Mouse (Mus musculus) E14TG2a.4 (cell line): ENCODE data around the gene Mthfr.

Experiments used
- CTCF ChIP-seq: conservative IDR thresholded peaks from 2 replicates; pipeline ENCODE4 v1.5.1; 2014; ENCODE audit warnings: low read length
- NANOG ChIP-seq: IDR thresholded peaks from 2 replicates; pipeline ENCODE4 v1.6.1; 2014; ENCODE audit warnings: borderline replicate concordance, low read length, mixed read lengths
- POU5F1 ChIP-seq: IDR thresholded peaks from 2 replicates; pipeline ENCODE4 v1.6.1; 2014; ENCODE audit warnings: low read length, borderline replicate concordance

DNA sequence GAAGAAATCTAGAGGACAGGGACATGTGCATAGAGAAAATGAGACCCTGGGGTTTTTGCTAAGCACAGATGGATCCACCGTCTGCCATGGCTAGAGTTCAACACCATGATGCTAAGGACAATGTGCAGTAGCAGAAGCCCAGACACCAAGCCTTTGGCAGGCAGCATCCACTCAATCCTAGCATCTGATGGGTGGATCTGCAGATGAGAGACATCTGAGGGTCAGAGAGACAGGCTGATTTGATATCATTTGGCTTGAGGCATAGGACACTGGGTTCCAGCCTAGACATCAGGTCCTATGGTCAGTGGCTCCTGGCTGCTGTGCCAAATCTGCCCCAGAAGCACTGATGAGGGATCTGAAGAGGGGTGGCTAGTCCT is 41.7 kb downstream of the Mthfr start:
- TF ChIP-seq CTCF (no peak), NANOG (no peak), POU5F1 (no peak)
